In genomic region chr2:117336946-117337665, GRCm38 (mm10) we compare ENCODE assay signal across 24 mouse cellular contexts. TPM values are rescaled to one million over a fixed set of nuclear protein-coding genes. Genes with fewer than 3 reads are reported as not detected.
DNase-seq lines count a peak whose midpoint lies in the region; ATAC-seq and TF ChIP-seq lines count a peak whose summit lies in the region.
"Had no signal": no experiment of that assay in that cellular context is flagged by ENCODE, and none has a peak within 500 bp of the region (broad histone marks: within the 10 kb centered on the region; RNA-seq: fewer than 3 reads in every experiment).

No protein-coding gene starts in this region.

- no peak for DNase-seq in layer of hippocampus, adult 2 months (ENCODE audit: low spot score in 2 of 2)
- no peak for DNase-seq in layer of hippocampus, adult 18-20 months (ENCODE audit: low spot score in 2 of 2)
- DNase-seq in spleen, postnatal 36 days (ENCODE audit: low spot score in 2 of 2), result peak; percentile 73 to 78
- DNase-seq in spleen, adult 12 weeks (ENCODE audit: low spot score), result no peak
- peak; percentile 44 for DNase-seq in R1 (ENCODE audit: low read depth, low spot score)
- no peak for DNase-seq in midbrain, embryonic 11.5 days (ENCODE audit: low spot score, missing footprints)
- DNase-seq: adrenal gland, adult 8-10 months; cerebellum, adult 9-11 months; gastrocnemius, postnatal 25 days; heart, postnatal 4 days; kidney, adult 18-20 months; lung, postnatal 4 days; thymus, postnatal 36 days had no signal

- H3K27ac ChIP-seq in layer of hippocampus, adult 2 months, result peak overlapping the region; percentile 95
- peak overlapping the region; percentile 91 for H3K27ac ChIP-seq in stomach, embryonic 16.5 days (ENCODE audit: low read length)
- no peak overlapping the region for H3K27ac ChIP-seq in midbrain, embryonic 11.5 days (ENCODE audit: low read depth, low read length)
- H3K27ac ChIP-seq: embryonic facial prominence, embryonic 10.5 days; forebrain, embryonic 10.5 days; heart, embryonic 15.5 days; hindbrain, embryonic 14.5 days; kidney, postnatal 0 days had no signal

- peaks cover 10% of the 10 kb centered on the region for H3K4me1 ChIP-seq in stomach, embryonic 16.5 days (ENCODE audit: control insufficient read depth, insufficient read depth, low read length)
- H3K4me1 ChIP-seq in midbrain, embryonic 11.5 days (ENCODE audit: control insufficient read depth, insufficient read depth, low read length), result 0 out of 2 replicates have a peak, but pooled peaks cover under 1% of the 10 kb centered on the region

- H3K9ac ChIP-seq in stomach, embryonic 16.5 days (ENCODE audit: low read length), result no peak overlapping the region
- H3K9ac ChIP-seq in midbrain, embryonic 11.5 days (ENCODE audit: low read length), result no peak overlapping the region
- H3K9ac ChIP-seq: heart, embryonic 15.5 days; hindbrain, embryonic 14.5 days had no signal

- H3K4me2 ChIP-seq in stomach, embryonic 16.5 days (ENCODE audit: low read depth, low read length), result no peak overlapping the region
- H3K4me2 ChIP-seq in midbrain, embryonic 11.5 days, result no peak overlapping the region
- H3K4me2 ChIP-seq: heart, embryonic 15.5 days; hindbrain, embryonic 14.5 days had no signal

- TF ChIP-seq CTCF in layer of hippocampus, adult 2 months (conservative IDR thresholded peaks at IDR 0.05), result no peak

- peak overlapping the region; percentile 78 for H3K4me3 ChIP-seq in layer of hippocampus, adult 2 months
- no peak overlapping the region for H3K4me3 ChIP-seq in stomach, embryonic 16.5 days (replicated peaks; ENCODE audit: low read length)
- no peak overlapping the region for H3K4me3 ChIP-seq in midbrain, embryonic 11.5 days (ENCODE audit: low read depth, low read length)
- H3K4me3 ChIP-seq: embryonic facial prominence, embryonic 10.5 days; forebrain, embryonic 10.5 days; heart, embryonic 15.5 days; myocyte had no signal

- H3K27me3 ChIP-seq in stomach, embryonic 16.5 days (ENCODE audit: control insufficient read depth, insufficient read depth, low read length), result peaks cover 5% of the 10 kb centered on the region; the same call in 1 of the 2 replicates
- no peaks in the 10 kb centered on the region; the same call in 1 of the 2 replicates for H3K27me3 ChIP-seq in midbrain, embryonic 11.5 days (ENCODE audit: control insufficient read depth, insufficient read depth, low read length)

- H3K36me3 ChIP-seq in stomach, embryonic 16.5 days (ENCODE audit: control insufficient read depth, insufficient read depth, low read length), result no peaks in the 10 kb centered on the region
- H3K36me3 ChIP-seq in midbrain, embryonic 11.5 days (ENCODE audit: control insufficient read depth, insufficient read depth, low read length), result no peaks in the 10 kb centered on the region
- H3K36me3 ChIP-seq: embryonic facial prominence, embryonic 10.5 days; forebrain, embryonic 10.5 days; heart, embryonic 15.5 days had no signal

- H3K9me3 ChIP-seq in stomach, embryonic 16.5 days (replicated peaks; ENCODE audit: control insufficient read depth, low read length), result no peaks in the 10 kb centered on the region
- no peaks in the 10 kb centered on the region for H3K9me3 ChIP-seq in midbrain, embryonic 11.5 days (ENCODE audit: control insufficient read depth, low read length)
- H3K9me3 ChIP-seq: embryonic facial prominence, embryonic 10.5 days; forebrain, embryonic 10.5 days; heart, embryonic 15.5 days had no signal

- peak; percentile 68 for ATAC-seq in stomach, embryonic 16.5 days (ENCODE audit: insufficient read depth, low FRiP score)
- no peak for ATAC-seq in megakaryocyte, adult 5-6 weeks (ENCODE audit: poor library complexity, severe bottlenecking)
- ATAC-seq in midbrain, embryonic 11.5 days (ENCODE audit: low FRiP score), result no peak
- ATAC-seq: inflammation-experienced regulatory T-cells, adult 6 months; midbrain, embryonic 16.5 days had no signal

- 36% methylated on average over 5 of the region's 5 CpGs for WGBS in stomach, embryonic 16.5 days
- 62% methylated on average over 5 of the region's 5 CpGs for WGBS in midbrain, embryonic 11.5 days

RNA-seq across cellular contexts. Expression of gene Rasgrp1, which starts 5.7 kb away (rescaled TPM):
- total RNA-seq in layer of hippocampus, adult 2 months (2021), result 100 to 1,000 TPM; 390 to 415 TPM
- 100 to 1,000 TPM; 368 to 401 TPM for total RNA-seq in layer of hippocampus, adult 18-20 months (2021)
- polyA plus RNA-seq in stomach, embryonic 16.5 days (2015; fragmentation: Nextera tagmentation; extraction: Ambion mirVana), result 2.6 and 2.9 TPM in 2 replicates
- total RNA-seq in megakaryocyte, adult 5-6 weeks (2015), result 2.1 and 3.4 TPM in 2 replicates
- 0.95 and 2.6 TPM in 2 replicates for total RNA-seq in megakaryocyte, adult 5-6 weeks (2017)
- 1.0 and 1.2 TPM in 2 replicates for polyA plus RNA-seq in midbrain, embryonic 11.5 days (2014; fragmentation: Nextera tagmentation; extraction: Ambion mirVana)
- total RNA-seq: common myeloid progenitor, adult 5-6 weeks had no signal
- polyA plus RNA-seq: myocyte had no signal

Comparison
In these comparisons a context has a peak if more than half of its experiments do, and no peak if none do; other contexts are left out.
1. DNase-seq: peak in spleen, postnatal 36 days (2 of 2) and R1 (single experiment); none in layer of hippocampus, adult 2 months (0 of 2), layer of hippocampus, adult 18-20 months (0 of 2), spleen, adult 12 weeks (single experiment) and midbrain, embryonic 11.5 days (single experiment).
2. RNA of gene Rasgrp1, which starts 5.7 kb away (total RNA-seq): 390 to 415 TPM in layer of hippocampus, adult 2 months and 368 to 401 TPM in layer of hippocampus, adult 18-20 months; 0.95 to 3.4 TPM in megakaryocyte, adult 5-6 weeks; every median in the first group is over 10 times any median in the second.